Mouse (Mus musculus) 416B (cell line): ENCODE results near the gene Ang.

Source experiments
- DNase-seq: peaks from one replicate; pipeline ENCODE4 v3.0.0; 2011; ENCODE audit warnings: low read depth

The Ang gene

GRCm38 (mm10) chr14:51129624-51129975 is 38.6 kb downstream of the Ang start:
- DNase-seq, result no peak

DNA sequence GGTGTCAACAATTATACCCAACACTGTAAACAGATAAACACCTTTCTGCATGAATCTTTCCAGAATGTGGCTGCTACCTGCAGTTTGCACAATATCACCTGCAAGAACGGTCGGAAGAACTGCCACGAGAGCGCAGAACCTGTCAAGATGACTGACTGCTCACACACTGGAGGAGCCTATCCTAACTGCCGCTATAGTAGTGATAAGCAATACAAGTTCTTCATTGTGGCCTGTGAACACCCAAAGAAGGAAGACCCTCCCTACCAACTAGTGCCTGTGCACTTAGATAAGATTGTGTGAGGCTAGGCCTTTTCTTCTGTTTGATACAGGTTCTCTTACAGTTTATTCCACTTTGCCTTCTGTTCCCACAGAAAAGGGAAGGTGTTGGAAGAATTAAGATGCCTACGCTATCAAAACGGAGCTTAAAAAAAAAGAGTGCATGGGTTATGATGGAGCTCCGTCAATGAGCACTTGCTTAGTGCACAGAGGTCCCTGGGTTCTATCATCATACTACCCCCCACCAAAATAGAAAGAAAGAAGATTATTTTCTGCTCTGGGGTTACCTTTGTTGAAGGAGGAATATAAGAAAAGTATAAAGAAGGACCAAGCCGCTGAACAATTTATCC is 39.5 kb downstream of the Ang start:
- no peak for DNase-seq

DNA sequence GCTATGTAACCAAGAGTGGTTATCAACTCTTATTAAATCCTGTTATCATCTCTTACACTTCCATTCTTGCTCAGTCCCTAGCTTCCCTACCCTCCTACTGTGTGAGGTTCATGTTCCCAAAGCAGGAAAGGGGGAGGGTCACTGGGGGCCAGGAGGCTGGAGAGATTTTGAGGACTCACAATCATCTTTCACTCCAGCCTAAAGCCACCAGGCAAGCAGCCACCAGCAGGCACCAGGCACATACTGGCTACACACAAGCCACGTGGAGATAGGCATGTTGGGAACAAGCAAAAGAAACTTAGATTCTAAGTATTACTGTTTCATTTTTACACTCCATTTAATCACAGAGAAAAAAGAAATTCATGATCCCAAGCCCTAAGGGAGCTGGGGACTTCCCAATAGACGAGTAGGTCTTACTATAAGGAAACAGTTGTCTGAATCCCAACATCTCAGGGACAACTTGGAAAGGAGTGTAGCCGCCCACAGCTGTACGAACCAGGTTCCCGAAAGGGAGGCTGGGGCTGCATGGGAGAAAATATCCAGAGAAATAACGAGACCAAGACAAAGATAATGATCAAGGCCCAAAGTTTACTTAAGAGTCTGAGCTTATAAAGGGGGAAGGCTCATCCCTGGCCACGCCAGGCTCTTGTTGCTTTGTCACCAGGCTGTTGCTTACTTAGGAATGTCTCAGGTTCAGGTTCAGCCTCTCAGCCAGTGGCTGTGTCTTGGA is 40.3 kb downstream of the Ang start:
- no peak for DNase-seq

GRCm38 (mm10) chr14:51132372-51132771 is 41.4 kb downstream of the Ang start:
- peak; percentile 5 for DNase-seq

DNA sequence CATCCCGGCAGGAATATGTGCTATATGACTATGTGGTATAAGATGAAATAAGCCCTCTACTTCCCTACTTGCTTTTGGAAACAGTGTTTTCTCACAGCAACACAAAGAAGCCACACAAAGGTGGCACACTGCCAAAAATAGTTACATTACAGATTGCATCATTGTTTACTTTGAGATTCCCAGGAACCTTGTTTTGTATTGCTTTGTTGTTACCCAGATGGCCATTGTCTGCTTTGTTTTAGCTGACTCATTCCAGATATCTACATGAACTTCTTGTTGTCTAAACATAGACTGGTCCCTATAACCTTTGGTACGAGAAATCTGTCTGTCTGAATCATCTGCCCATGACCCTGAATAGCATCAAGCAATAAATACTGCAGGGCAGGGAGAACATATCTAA is 49.4 kb downstream of the Ang start:
- DNase-seq, result no peak

DNA sequence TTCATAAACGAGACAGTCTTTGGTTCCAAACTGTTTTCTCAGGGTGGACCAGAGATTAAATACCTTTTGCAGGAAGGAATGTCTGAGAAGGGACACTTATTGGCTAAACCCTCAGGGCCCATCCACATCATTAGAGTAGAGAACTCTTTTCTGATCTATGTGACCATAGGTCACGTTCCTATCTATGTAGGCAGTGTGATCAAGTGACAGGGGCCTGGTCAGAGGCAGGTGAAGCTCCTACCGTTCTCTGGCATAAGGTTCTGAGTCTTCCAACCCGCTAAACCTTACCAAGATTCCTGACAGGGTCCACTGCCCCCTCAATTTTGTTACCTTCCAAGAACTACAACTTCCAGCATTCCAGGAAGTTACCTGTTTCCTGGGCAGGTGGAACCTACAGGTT is 51.2 kb downstream of the Ang start:
- DNase-seq, result no peak

- no peak for DNase-seq
These were observed 51.6 kb downstream of the Ang start for GRCm38 (mm10) chr14:51142568-51142967.

DNA sequence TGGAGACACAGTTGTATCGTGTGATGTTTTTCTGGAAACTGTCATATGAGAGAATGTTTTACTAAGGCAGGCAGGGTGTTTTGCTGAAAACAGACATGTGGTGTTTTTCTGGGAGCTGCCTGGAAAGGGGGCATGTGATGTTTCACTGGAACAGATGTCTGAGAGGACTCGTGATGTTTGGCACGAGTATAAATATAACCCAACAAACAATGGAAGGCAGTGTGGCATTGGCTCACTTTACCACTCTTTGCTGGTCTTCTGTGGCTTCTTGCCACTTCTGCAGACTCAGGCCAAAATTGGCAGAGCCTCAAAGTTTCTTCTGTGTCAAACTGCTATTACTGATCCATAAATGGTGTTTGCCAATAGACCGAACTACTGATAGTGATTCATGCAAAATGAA is 52.3 kb downstream of the Ang start:
- DNase-seq, result no peak

- no peak for DNase-seq
These were observed 53.0 kb downstream of the Ang start for GRCm38 (mm10) chr14:51143937-51144336.

GRCm38 (mm10) chr14:51144451-51144850 is 53.5 kb downstream of the Ang start:
- DNase-seq, result no peak

DNA sequence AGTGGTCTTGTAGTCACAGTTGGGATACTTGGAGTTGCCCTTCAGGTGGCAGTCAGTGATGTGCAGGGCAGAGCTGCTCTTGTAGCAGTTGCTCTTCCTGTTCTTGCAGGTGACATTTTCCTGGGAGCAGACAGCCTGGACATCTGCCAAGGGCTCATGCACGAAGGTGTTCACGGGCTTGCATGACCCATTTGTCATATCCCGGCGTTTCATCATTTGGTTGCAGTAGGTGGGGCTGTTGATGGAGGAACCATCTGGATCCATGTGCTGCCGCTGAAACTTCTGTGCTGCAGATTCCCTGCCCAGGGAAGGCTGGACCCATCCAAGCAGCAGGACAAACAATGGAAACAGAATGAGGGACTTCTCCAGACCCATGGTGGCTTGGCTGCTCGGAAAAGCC is 54.6 kb downstream of the Ang start:
- no peak for DNase-seq

DNA sequence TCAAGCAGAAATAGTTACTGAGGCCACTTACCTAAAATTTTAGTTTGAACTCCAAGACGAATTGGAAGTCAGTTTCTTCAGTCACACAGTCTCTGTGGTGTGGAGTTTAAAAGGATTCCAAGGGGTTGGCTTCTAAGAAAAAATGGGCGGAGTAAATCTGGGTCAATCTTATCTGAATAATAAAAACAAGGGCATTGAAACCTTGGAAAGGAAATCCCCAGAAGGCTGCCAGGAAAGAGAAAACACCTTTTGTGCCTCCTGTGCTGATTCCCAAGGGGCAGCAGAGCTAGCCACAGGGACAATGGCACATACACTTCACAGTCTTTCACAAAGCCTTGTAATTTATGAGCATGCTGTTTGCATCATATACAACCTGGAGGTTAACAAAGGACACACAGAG is 55.7 kb downstream of the Ang start, which contains the start of gene Rnase1:
Rnase1 (minus strand) TSS at position 101 of the 400 bp plus-strand sequence.
- no peak for DNase-seq

GRCm38 (mm10) chr14:51148006-51148405 is 57.1 kb downstream of the Ang start:
- no peak for DNase-seq

GRCm38 (mm10) chr14:51149164-51149563 is 58.2 kb downstream of the Ang start:
- DNase-seq, result no peak

DNA sequence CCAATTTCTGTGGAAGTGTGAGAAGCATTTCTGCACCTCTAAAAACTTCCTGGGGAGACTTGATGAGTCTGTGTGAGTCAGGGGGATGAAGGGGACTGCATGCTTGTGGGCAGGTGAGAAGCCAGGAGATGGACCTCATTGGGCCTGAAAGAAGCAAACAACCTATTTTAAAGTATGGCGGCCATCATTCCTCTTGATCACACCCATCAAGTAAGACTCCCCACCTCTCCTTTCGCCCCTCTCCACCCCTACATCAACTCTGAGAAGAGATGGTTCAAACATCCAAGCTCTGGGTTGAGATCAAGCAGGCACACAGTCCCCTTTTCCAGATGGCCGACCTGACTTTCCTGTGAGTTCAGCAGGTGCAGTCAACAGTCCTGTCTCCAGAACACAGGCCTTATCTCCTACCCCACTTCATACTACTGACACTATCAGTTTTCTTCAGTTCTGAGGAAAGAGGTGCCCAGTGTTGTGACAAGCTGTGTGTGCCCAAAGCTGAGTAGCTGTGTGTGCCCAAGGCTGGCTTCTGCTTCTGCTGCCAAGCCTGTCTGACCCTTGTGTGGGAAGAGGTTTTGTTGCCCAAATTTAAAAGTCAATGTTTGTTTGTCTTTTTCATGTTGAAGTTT is 59.4 kb downstream of the Ang start:
- DNase-seq, result no peak
